Mouse (Mus musculus) adrenal gland, postnatal 14 days (tissue): ENCODE measurements around the gene E130114P18Rik. TPM values are rescaled to one million over a fixed set of nuclear protein-coding genes. Genes with fewer than 3 reads are reported as not detected.
A peak's percentile ranks its signal among the peaks of the same experiment; 100 is the strongest.

Experiments
- DNase-seq: peaks from one replicate; pipeline ENCODE4 v3.0.0; 2021; ENCODE audit warnings: mixed read lengths
- total RNA-seq: library from RNA; stranded (reverse); gene quantifications from 2 replicates; pipeline ENCODE4 v1.2.3, GENCODE M21; 2021

Gene E130114P18Rik
- total RNA-seq, 1 experiment from 2014 or later, result not detected

DNA sequence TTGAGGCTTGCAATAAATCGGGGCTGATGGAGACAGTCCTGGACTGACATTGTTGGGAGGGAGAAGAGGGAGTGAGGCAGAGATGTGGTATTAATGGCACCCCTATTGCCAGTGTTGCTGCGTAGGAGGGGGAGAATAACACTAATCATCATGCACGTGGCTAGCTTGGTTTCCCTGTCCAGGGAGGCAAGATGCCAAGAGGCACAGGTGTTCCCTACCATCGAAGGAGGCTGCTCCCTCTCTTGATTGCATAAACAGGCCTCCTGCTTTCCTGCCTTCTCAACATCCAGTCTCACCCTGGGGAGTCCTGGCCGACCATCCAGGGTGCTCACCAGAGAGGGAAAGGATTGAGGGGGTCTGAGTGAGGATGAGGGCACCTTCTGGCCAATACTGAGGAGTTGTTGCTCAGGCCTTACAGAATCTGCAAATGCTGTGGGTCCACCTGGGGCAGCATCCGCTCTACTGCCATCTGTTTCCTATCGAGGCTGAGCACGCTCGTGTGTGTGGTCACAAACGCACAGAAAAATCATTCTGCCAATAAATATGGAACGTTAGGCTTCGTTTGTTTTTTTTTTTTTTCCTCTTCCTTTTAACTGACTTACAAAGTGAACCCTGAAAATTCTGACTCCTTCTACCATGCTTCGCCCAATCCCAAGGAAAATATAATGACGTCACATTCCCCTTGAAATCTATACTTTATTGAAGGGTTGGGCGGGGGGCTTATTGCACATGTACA, 130.0 kb downstream of the E130114P18Rik start:
- peak; percentile 14 for DNase-seq

- DNase-seq, result no peak
Observed at GRCm38 (mm10) chr4:97647236-97647635, 130.6 kb downstream of the E130114P18Rik start.

DNA sequence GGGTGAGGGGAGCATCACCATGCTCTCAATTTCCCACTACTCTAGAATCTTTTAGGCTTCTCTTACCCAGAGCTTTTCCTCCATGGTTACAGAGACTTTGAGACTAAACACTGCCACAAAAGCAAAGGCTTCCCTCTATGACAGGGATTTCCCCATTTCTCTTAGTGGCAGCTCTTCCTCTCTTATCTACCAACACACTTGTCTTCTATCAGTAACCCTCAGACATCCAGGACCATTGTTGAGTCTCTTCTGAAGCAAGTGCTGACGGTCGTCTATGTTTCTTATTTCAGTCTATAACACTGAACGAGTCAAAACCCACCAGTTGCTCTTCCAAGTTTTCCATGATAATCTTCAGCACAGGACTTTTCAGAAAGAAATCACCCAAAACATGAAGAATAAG, 137.5 kb downstream of the E130114P18Rik start:
- DNase-seq, result no peak

- no peak for DNase-seq
Observed at GRCm38 (mm10) chr4:97636569-97636968, 141.3 kb downstream of the E130114P18Rik start.

DNA sequence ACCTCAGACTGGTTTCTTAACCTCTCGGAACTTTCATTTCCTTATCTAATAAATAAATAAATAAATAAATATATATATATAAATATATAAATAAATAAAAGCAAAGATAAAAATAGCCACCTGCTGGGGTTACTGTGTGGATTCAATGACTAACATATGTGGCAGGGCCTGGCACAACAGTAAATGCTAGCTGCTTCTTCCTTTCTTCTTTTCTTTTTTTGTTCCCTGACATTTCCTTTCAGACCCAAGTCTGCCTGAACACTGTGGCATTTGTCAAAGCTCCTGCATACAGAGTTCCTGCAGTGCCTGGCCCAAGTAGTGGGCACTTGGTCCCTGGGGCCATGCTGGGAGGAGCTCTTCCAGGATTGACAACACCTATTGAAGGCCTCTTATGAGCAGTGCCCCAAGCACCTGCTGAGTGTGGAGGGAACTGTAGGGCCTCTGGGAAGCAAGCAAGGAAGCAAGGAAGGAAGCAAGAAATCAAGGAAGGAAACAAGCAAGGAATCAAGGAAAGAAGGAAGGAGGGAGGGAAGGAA, 142.1 kb downstream of the E130114P18Rik start:
- DNase-seq, result no peak

DNA sequence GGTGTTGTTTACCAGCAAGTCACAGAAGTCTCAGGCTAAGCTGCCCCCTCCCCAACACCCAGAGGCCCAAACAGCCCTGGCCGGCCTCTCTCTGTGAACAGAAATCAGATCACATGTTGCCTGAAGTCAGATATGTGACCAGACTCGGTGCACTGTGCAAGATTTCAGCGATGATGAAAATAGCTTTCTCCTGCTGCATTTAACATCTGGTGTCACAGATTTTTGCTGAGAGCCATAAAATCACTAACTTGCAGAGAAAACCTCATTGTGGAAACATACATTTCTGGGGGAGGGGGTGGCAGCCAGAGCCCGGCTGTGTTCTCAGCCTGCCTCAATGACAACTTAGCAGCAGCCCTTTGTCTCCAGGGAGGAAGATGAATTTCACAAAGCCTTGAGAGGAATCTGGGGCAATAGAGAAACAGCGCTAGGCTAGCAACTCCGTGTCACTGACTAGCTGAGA, 142.6 kb downstream of the E130114P18Rik start:
- DNase-seq, result no peak

DNA sequence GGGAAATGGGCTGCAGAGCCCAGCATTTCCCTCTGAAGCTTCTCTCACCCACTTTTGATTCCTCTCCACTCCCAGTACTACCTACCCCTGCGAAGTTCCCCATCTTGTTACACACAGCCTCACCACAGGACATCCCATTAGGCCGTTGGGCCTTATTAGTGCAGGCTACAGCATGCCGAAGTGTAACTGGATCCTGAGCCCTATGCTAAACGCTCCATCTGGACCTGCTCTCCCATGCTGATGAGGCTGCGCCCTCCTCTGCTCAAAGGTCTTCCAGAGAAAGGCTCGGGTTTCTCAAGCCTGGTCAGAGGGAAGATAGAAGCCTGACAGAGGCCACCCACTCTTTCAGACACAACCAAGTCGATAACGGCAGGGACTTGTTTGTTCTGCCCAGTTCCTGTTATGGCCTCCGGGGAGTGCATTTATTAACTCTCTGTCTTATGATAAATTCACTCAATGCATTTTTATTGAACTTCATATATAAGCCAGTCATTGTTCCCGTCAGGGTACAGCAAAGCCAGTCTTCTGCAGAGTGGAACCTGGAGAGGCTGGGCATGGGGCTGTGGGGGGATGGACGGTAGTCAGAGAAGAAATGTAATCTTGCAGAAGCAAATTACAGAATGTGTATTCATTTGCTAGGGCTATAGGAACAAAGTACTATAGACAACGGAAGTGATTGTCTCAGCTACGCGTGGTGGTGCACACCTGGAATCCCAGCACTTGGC, 148.8 kb downstream of the E130114P18Rik start:
- DNase-seq, result no peak

GRCm38 (mm10) chr4:97626002-97626720, 151.7 kb downstream of the E130114P18Rik start:
- no peak for DNase-seq

GRCm38 (mm10) chr4:97623165-97623564, 154.7 kb downstream of the E130114P18Rik start:
- peak; percentile 43 for DNase-seq

DNA sequence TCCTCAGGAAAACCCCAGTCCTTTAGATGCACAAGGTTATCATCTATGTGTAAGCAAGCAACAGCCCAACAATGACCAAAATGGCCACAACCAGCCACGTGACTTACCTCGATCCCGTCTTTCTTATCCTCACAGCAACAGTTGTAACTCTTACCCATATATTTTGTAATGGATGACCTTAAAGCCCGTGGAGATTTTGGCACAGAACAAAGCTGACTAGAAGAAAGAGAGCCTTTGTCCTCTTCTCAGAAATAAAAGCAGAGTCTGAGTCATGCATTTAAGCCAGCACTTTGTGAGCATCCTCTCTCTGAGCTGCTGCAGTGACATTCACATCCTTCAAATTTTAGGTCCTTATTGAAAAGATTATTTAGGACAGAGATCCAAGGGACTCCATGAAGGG, 156.1 kb downstream of the E130114P18Rik start:
- no peak for DNase-seq

- DNase-seq, result no peak
Observed at GRCm38 (mm10) chr4:97620409-97620808, 157.5 kb downstream of the E130114P18Rik start.

GRCm38 (mm10) chr4:97618668-97619373, 159.1 kb downstream of the E130114P18Rik start:
- peak; percentile 35 for DNase-seq

- DNase-seq, result no peak
Observed at GRCm38 (mm10) chr4:97615031-97615430, 162.8 kb downstream of the E130114P18Rik start.

DNA sequence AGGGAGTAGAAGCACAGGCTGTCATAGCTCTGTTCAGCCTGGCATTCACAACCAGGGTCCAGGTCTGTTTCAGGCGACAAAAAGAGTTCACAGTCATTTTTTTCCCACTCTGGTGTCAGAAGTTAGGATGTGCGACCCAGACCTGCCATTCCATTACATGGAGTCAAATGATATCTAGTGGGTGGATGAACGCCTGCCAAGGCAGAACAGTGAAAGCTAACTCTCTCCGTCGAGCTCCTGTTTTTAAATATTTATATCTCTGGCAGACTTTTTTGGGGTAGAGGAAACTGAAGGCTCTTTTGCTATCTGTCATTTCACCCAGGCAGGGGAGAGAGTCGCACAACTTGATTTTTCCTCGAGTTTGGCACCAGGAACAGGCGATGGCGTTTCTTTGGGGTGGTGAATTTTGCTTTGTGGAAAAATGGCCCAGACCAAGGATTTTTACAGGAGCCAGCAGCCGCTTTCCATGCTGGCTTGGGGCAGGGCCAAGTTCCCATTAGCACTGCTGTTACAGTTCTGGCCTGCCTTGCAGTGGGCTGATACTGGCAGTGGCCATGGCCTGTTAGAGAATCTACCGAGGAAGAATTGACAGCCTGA, 166.5 kb downstream of the E130114P18Rik start:
- peak; percentile 35 for DNase-seq

DNA sequence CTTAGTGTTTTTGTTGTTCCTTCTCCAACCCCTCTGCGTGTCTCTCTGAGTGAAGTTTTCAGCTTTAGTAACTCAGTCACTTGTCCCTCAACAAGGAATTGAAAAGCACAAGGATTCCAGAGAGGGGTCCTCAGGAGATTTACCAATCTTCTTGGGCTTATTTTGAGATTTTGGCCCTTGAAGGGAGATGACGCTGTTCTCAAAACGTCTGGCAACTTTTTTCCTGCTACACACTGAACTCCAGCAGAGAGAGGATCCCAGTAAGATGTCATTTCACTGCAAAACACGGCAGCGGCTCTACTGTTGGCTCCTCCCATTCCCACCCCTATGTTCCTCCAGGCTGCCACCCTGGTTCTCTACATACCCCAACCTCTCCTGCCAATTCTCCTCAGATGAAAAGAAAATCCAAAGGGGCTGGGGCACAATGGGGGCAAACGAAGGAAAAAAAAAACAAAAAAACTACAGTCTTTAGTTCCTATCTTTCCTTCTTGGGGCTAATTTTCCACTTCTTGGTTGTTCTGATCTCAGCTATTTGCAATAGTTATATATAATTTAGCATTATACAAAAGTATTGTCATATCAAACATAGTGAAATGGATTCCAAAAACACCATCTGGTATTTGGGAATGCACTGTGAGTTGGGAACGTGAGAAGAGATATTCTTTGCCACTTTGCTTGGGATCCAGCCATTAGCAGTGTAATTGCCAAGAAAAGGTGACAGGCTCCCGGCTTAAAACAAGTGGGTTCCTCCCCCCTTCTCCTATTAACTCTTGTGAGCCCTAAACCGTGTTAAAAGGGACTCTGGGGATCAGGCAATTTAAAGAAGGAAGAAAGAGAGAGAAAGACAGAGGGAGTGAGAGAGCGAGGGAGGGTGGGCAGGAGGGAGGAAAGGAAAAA, 167.8 kb downstream of the E130114P18Rik start:
- DNase-seq, result no peak

DNA sequence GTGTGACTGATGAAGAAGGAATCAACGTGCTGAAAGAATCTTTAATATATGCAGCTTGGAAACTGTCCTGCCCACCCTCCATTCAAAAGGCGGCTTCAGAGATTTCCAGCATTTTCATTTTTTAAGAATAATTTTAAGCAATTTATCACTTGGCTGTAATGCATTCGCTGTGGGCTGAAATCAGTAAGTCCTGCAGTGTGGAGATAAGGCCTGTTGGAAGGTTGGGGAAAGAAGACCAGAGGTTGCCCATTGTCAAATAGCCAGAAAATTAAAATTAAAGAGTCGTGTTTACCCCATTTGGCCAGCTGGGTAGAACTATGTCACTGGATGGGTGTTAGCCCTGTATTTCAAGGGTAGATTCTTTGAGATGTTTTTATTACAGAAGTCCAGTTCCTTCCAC, 168.5 kb downstream of the E130114P18Rik start:
- DNase-seq, result no peak

- no peak for DNase-seq
Observed at GRCm38 (mm10) chr4:97608728-97609127, 169.2 kb downstream of the E130114P18Rik start.

- no peak for DNase-seq
Observed at GRCm38 (mm10) chr4:97608134-97608533, 169.7 kb downstream of the E130114P18Rik start.

- no peak for DNase-seq
Observed at GRCm38 (mm10) chr4:97607169-97607568, 170.7 kb downstream of the E130114P18Rik start.

GRCm38 (mm10) chr4:97606524-97606923, 171.4 kb downstream of the E130114P18Rik start:
- DNase-seq, result no peak
